Mouse (Mus musculus) liver, embryonic 11.5 days (tissue): ENCODE measurements around the gene Hmg20b. TPM values are rescaled to one million over a fixed set of nuclear protein-coding genes. Genes with fewer than 3 reads are reported as not detected.

Experiments used
- ATAC-seq: fragments of 200-750 bp; cut with Nextera tagmentation; replicated peaks from 2 replicates; pipeline ENCODE4 v1.8.0; 2017; ENCODE audit warnings: moderate number of reproducible peaks, mild to moderate bottlenecking, moderate TSS enrichment, moderate library complexity; ENCODE audit not compliant: low FRiP score
- DNase-seq: peaks from one replicate; pipeline ENCODE4 v3.0.0-alpha.2; 2017; ENCODE audit warnings: low spot score
- H3K27ac ChIP-seq: fragments of 300-500 bp; sonication (generic); 2 replicates; pipeline ENCODE4 v1.5.1; 2014; ENCODE audit warnings: mild to moderate bottlenecking, low read depth, low read length, control low read depth
- H3K27me3 ChIP-seq: fragments of 300-500 bp; sonication (generic); replicated peaks from 2 replicates; pipeline ENCODE4 v1.6.1; 2014; ENCODE audit warnings: low read length, mixed read lengths; ENCODE audit not compliant: control insufficient read depth, insufficient read depth
- H3K36me3 ChIP-seq: fragments of 300-500 bp; sonication (generic); 2 replicates; pipeline ENCODE4 v1.6.1; 2014; ENCODE audit warnings: mild to moderate bottlenecking, low read length, moderate library complexity, mixed read lengths; ENCODE audit not compliant: control insufficient read depth, insufficient read depth
- H3K4me1 ChIP-seq: fragments of 300-500 bp; sonication (generic); replicated peaks from 2 replicates; pipeline ENCODE4 v1.6.1; 2014; ENCODE audit warnings: low read length, mixed read lengths; ENCODE audit not compliant: control insufficient read depth, insufficient read depth
- H3K4me2 ChIP-seq: fragments of 300-500 bp; sonication (generic); 2 replicates; pipeline ENCODE4 v1.6.1; 2014; ENCODE audit warnings: mild to moderate bottlenecking, control low read depth, moderate library complexity
- H3K4me3 ChIP-seq: fragments of 300-500 bp; sonication (generic); 2 replicates; pipeline ENCODE4 v1.5.1; 2014; ENCODE audit warnings: low read depth, low read length, control low read depth
- H3K9ac ChIP-seq: fragments of 300-500 bp; sonication (generic); 2 replicates; pipeline ENCODE4 v1.6.1; 2014; ENCODE audit warnings: low read depth, low read length, control low read depth
- H3K9me3 ChIP-seq: fragments of 300-500 bp; sonication (generic); 2 replicates; pipeline ENCODE4 v1.6.1; 2016; ENCODE audit warnings: low read length, inconsistent platforms, mixed read lengths; ENCODE audit not compliant: control insufficient read depth
- WGBS: fragments of 180-500 bp; shearing (Covaris S2); extraction: QIAGEN DNeasy Blood & Tissue Kit; methylation state at CpG from one replicate; pipeline ENCODE4 v1.1.7; 2014; 5-methylcytosine and 5-hydroxymethylcytosine counted together
- polyA plus RNA-seq: library from polyadenylated mRNA; unstranded; fragments of >200 nt; fragmentation: Nextera tagmentation; extraction: Ambion mirVana; gene quantifications from 2 replicates; pipeline ENCODE4 v1.2.1, GENCODE M21; 2014

Hmg20b gene
- polyA plus RNA-seq: 68.6 and 69.2 TPM in 2 replicates

DNA sequence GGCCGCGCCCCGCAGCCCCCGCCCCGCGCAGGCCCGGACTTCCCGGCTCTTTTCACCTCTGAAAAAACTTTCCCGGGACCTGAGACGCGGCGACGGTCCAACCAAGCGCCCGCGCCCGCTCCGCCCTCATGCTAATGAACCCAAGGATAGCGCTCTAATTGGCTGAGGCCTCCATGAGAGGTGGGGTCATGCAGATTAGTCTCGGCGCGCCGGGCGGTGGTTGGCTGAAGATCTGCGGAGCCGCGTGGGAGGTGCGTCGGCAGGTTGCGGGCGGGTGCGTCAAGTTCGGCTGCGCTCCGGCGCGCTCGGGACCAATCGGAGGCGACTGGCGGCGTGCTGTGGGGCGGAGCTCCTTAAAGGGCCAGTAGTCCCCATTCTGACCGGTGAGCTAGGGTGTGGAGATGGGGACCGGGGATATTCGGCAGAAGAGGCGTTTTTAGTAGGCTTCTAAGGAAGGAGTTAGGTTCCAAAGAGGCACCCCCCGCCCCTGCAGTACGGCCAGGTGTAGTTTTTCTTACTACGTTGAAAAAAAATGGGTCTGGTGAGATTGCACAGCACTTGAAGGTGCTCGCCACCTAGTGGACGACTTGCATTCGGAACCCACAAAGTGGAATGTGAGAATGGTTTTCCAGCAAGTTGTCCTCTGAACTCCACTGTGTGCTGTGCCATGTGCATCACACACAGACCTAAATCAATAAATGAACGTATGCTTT is at the start of gene Hmg20b:
Gene Hmg20b (minus strand): TSS at position 130 of the 713 bp plus-strand sequence.
- Histone ChIP-seq H3K9me3 (no peaks in the 10 kb centered on the region), H3K27me3 (0 out of 2 replicates have a peak, but pooled peaks cover 2% of the 10 kb centered on the region), H3K9ac (peak within 1 kb of the TSS; percentile 84), H3K4me2 (peak within 1 kb of the TSS; percentile 96), H3K27ac (peak within 1 kb of the TSS; percentile 87), H3K4me3 (peak within 1 kb of the TSS; percentile 86), H3K4me1 (peaks cover 67% of the 10 kb centered on the region), H3K36me3 (peaks cover 4% of the 10 kb centered on the region; the same call in 1 of the 2 replicates)
- peak; percentile 88 for ATAC-seq
- 1% methylated on average over 54 of the region's 54 CpGs for WGBS
- peak; percentile 98 for DNase-seq

- 78% methylated on average over 18 of the region's 18 CpGs for WGBS
- Histone ChIP-seq H3K4me2 (no peak overlapping the region), H3K36me3 (peaks cover 9% of the 10 kb centered on the region; the same call in 1 of the 2 replicates), H3K4me1 (peaks cover 28% of the 10 kb centered on the region), H3K27ac (no peak overlapping the region), H3K9ac (no peak overlapping the region), H3K4me3 (no peak overlapping the region), H3K9me3 (no peaks in the 10 kb centered on the region), H3K27me3 (peaks cover 3% of the 10 kb centered on the region; the same call in 1 of the 2 replicates)
- no peak for ATAC-seq
- no peak for DNase-seq
These were observed 49.6 kb upstream of the Hmg20b start for GRCm38 (mm10) chr10:81399798-81400308.

GRCm38 (mm10) chr10:81399296-81399695 is 49.0 kb upstream of the Hmg20b start:
- no peaks in the 10 kb centered on the region for H3K9me3 ChIP-seq
- DNase-seq: no peak
- ATAC-seq: no peak
- peaks cover 3% of the 10 kb centered on the region; the same call in 1 of the 2 replicates for H3K27me3 ChIP-seq
- no peak overlapping the region for H3K9ac ChIP-seq
- no peak overlapping the region for H3K4me3 ChIP-seq
- WGBS: 66% methylated on average over 5 of the region's 5 CpGs
- peaks cover 28% of the 10 kb centered on the region for H3K4me1 ChIP-seq
- no peak overlapping the region for H3K4me2 ChIP-seq
- H3K27ac ChIP-seq: no peak overlapping the region
- H3K36me3 ChIP-seq: peaks cover 9% of the 10 kb centered on the region; the same call in 1 of the 2 replicates

GRCm38 (mm10) chr10:81396749-81397148 is 46.5 kb upstream of the Hmg20b start:
- no peak for ATAC-seq
- WGBS: 79% methylated on average over 5 of the region's 5 CpGs
- H3K27ac ChIP-seq: no peak overlapping the region
- no peak overlapping the region for H3K4me2 ChIP-seq
- H3K4me3 ChIP-seq: no peak overlapping the region
- H3K9ac ChIP-seq: no peak overlapping the region
- no peaks in the 10 kb centered on the region for H3K9me3 ChIP-seq
- H3K4me1 ChIP-seq: peaks cover 23% of the 10 kb centered on the region
- H3K36me3 ChIP-seq: peaks cover 9% of the 10 kb centered on the region; the same call in 1 of the 2 replicates
- DNase-seq: no peak
- H3K27me3 ChIP-seq: peaks cover 3% of the 10 kb centered on the region; the same call in 1 of the 2 replicates

- Histone ChIP-seq H3K4me3 (no peak overlapping the region), H3K27ac (no peak overlapping the region), H3K4me1 (peaks cover 15% of the 10 kb centered on the region), H3K9me3 (no peaks in the 10 kb centered on the region), H3K9ac (no peak overlapping the region), H3K27me3 (peaks cover 3% of the 10 kb centered on the region; the same call in 1 of the 2 replicates), H3K36me3 (peaks cover 8% of the 10 kb centered on the region; the same call in 1 of the 2 replicates), H3K4me2 (no peak overlapping the region)
- DNase-seq: no peak
- 94% methylated on average over 4 of the region's 4 CpGs for WGBS
- ATAC-seq: no peak
These were observed 45.6 kb upstream of the Hmg20b start for GRCm38 (mm10) chr10:81395865-81396264.

- Histone ChIP-seq H3K27ac (no peak overlapping the region), H3K4me2 (no peak overlapping the region), H3K9me3 (no peaks in the 10 kb centered on the region), H3K4me3 (no peak overlapping the region), H3K36me3 (peaks cover 6% of the 10 kb centered on the region; the same call in 1 of the 2 replicates), H3K9ac (no peak overlapping the region), H3K4me1 (peaks cover 14% of the 10 kb centered on the region), H3K27me3 (no peaks in the 10 kb centered on the region)
- DNase-seq (no peak), ATAC-seq (no peak)
- 13% methylated on average over 5 of the region's 5 CpGs for WGBS
These were observed 44.8 kb upstream of the Hmg20b start for GRCm38 (mm10) chr10:81395127-81395526.

DNA sequence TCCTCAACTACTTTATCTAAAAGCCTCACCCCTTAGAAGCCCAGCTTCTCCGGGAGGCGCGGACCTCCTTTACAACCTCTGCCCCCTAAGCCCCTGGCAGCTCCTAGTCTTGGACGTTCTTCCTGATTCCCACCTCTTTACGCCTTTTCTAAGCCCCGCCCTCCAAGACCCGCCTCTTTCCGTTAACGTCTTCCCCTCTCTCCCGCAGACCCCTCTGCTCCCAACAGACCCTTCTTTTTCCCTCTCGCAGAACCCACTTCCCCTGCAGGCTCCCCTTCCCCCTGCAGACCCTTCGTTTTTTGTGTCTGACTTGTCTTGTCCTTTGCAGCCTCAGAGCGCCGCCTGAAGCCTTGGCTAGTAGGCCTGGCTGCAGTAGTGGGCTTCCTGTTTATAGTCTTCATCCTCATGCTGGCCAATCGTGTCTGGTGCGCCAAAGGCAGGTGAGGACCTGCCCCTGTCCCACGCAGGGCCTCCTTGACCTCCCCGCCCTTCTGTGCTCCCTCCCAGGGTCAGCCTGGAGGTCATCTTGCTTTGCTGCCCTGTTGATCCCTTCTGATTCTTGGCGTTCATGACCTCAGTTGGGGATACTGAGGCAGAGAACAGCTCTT is 43.3 kb upstream of the Hmg20b start:
- Histone ChIP-seq H3K4me2 (peak overlapping the region; percentile 43), H3K9me3 (no peaks in the 10 kb centered on the region), H3K4me3 (peak overlapping the region; percentile 15), H3K27ac (no peak overlapping the region; the same call in 1 of the 2 replicates), H3K9ac (peak overlapping the region; percentile 11), H3K27me3 (no peaks in the 10 kb centered on the region), H3K36me3 (peaks cover 1% of the 10 kb centered on the region), H3K4me1 (peaks cover 22% of the 10 kb centered on the region)
- DNase-seq: no peak
- 5% methylated on average over 19 of the region's 19 CpGs for WGBS
- no peak for ATAC-seq

GRCm38 (mm10) chr10:81392781-81393185 is 42.5 kb upstream of the Hmg20b start, which contains the start of gene Smim24:
Gene Smim24, plus strand, starts transcription at chr10:81393051.
- WGBS: 51% methylated on average over 14 of the region's 14 CpGs
- Histone ChIP-seq H3K4me1 (peaks cover 26% of the 10 kb centered on the region), H3K4me3 (peak within 1 kb of the TSS; percentile 15), H3K27ac (no peak within 1 kb of the TSS; the same call in 1 of the 2 replicates), H3K27me3 (no peaks in the 10 kb centered on the region), H3K4me2 (peak within 1 kb of the TSS; percentile 43), H3K36me3 (peaks cover 9% of the 10 kb centered on the region), H3K9me3 (no peaks in the 10 kb centered on the region), H3K9ac (peak within 1 kb of the TSS; percentile 11)
- ATAC-seq (no peak), DNase-seq (no peak)
